Mouse (Mus musculus) adrenal gland (tissue): ENCODE data around the gene Abhd16a.

Source experiments
- intact Hi-C: fragments of 180-260 bp; cut with DNase I; formaldehyde crosslinking; loops from one replicate; pipeline ENCODE4 v1.15.1; 2025
- long read RNA-seq, 2 experiments: library from polyadenylated mRNA; unstranded; transcript quantifications; one replicate each; pipeline ENCODE4 v2.0.0; 2020; ENCODE audit warnings: borderline replicate concordance in 1 of 2; ENCODE audit not compliant: insufficient replicate concordance in 1 of 2

The Abhd16a gene
- long read RNA-seq, experiment 1, transcript Abhd16a-201 (20 exons, 1,945 nt): major isoform, 70 of 78 reads
- long read RNA-seq, experiment 1, partial matches to known transcripts: 1 of 78 reads
- long read RNA-seq, experiment 1, other reads (novel, unspliced or antisense): 5 of 78 reads
- long read RNA-seq, experiment 2, transcript Abhd16a-201 (20 exons, 1,945 nt): major isoform, 67 of 88 reads
- long read RNA-seq, experiment 2, partial matches to known transcripts: 10 of 88 reads
- long read RNA-seq, experiment 2, other reads (novel, unspliced or antisense): 10 of 88 reads

GRCm38 (mm10) chr17:35088825-35089644 lies at the start of gene Abhd16a:
Abhd16a (plus strand) TSS chr17:35089263.
- intact Hi-C loops: no loop called here

DNA sequence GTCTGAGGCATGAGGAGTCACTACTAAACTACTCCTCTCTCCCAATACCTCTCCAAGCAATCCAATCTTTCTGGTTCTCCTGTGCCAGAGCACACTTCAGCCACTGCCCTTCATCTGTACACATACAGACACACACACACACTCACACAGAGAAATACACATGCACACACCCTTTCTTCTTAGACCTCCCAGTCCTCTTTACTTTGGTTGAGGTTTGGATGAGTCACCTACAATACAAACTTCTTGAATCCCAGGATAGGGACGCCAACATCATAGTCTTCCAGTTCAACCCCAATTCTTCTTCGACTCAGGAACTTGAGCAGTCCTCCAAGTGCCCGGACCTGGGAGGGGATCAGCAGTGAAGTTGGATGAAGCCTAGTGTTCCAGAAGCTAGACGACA lies 45.3 kb upstream of the Abhd16a start:
- intact Hi-C loops: no loop called here

GRCm38 (mm10) chr17:35044904-35045806 lies 43.9 kb upstream of the Abhd16a start:
- intact Hi-C loops: no loop called here

GRCm38 (mm10) chr17:35045807-35046680 lies 43.0 kb upstream of the Abhd16a start:
- intact Hi-C loops: no loop called here

GRCm38 (mm10) chr17:35046681-35047455 lies 42.2 kb upstream of the Abhd16a start, which contains the start of gene Msh5:
Msh5 (minus strand) TSS chr17:35046745.
- intact Hi-C loops: no loop called here

- intact Hi-C loops: no loop called here
These were observed 41.4 kb upstream of the Abhd16a start for GRCm38 (mm10) chr17:35047688-35048087.

DNA sequence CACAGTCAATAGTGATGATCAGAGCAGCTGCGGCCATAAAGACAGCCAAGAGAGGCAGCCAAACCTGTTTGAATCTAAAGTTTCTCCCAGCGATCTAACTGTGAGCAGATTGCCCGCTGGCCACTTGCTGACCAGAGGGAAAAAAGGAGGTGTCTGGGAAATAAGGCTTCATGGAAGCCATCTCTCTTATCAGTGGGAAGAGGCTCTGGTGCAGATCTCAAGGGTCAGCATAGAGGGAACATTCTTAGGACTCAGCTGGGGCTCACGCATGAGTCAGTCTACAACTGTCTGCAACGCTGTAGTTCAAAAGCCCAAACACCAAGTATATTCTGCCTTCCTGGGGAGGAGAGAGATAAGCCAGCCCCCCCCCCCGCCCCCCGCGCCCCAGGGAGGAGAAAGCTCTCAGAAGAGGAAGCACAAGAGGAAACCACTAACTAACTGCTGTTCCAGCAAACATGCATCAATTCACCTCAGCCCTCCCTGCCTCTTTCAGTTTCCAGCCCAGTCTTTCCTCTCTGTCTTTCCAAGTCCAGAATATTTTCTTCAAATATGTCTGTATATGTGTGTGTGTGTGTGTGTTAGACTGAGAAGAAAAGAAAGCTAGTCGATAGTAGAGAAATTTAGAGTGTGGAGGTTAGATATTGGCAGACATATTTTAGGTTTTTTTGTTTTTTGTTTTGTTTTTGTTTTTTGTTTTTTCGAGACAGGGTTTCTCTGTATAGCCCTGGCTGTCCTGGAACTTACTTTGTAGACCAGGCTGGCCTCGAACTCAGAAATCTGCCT lies 40.7 kb upstream of the Abhd16a start:
- intact Hi-C loops: no loop called here

DNA sequence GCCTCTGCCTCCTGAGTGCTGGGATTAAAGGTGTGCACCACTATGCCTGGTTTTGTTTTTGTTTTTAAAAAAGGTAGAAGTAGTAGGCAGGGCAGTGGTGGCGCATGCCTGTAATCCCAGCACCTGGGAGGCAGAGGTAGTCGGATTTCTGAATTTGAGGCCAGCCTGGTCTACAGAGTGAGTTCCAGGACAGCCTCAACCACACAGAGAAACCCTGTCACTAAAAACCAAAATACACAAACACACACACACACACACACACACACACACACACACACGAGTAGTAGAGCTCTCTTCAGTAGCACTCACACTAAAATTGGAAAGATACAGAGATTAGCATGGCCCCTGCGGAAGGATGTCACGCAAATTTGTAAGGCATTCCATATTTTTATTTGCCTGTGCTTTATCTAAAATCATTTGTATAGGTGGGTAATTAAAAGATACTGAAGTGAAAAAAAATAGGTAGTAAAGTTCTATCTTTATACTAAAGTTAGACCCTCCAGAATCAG lies 40.1 kb upstream of the Abhd16a start:
- intact Hi-C loops: no loop called here

- intact Hi-C loops: no loop called here
These were observed 39.5 kb upstream of the Abhd16a start, which contains the start of gene Clic1 for GRCm38 (mm10) chr17:35049561-35050016. Clic1 (plus strand) TSS chr17:35049966.

GRCm38 (mm10) chr17:35050126-35050750 lies 38.8 kb upstream of the Abhd16a start:
- intact Hi-C loops: no loop called here

DNA sequence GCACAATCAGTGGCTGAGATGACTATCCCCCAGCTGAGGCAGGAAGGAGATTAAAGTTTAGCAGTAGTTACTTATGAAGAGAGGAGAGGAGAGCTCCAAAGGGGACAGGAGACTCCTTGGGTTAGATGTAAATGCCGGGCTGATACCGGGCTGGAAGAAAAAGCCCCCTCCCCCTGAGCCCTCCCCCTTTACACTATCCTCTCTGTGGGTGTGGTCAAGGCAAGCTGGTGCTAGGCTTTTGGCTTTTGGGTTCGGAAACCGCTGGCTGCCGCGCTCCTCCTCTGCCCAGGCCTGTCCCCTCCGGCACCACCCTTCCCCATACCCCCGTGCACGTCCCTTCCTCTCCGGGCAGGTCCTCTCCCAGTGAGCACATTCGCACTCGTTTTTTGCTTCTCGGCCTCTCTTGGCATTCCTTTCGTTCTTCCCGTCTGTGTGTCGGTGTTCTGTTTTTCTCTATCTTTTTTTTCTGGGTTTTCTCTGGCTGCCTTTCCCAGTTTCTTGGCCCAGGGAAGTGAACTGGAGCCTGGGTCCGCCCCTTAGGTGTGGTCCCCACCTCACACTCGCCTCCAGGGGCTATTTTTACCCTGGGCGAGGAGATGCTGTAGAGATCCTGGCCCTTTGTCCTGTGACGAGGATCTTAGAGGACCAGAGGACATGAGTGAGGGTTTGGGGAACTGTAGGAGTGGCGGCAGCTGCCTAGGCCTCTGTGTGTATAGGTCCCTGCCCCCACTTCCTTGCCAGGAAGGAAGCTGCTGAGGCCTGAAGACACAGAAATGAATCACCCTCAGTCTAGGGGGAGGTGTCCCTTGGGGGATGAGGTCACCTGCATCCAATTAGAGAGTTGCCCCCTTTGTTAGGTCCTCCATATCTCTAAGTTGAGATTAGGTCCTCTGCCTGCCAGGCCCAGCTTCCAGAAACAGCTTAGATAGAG lies 37.6 kb upstream of the Abhd16a start:
- intact Hi-C loops: no loop called here

- intact Hi-C loops: no loop called here
These were observed 36.7 kb upstream of the Abhd16a start for GRCm38 (mm10) chr17:35052271-35052798.

DNA sequence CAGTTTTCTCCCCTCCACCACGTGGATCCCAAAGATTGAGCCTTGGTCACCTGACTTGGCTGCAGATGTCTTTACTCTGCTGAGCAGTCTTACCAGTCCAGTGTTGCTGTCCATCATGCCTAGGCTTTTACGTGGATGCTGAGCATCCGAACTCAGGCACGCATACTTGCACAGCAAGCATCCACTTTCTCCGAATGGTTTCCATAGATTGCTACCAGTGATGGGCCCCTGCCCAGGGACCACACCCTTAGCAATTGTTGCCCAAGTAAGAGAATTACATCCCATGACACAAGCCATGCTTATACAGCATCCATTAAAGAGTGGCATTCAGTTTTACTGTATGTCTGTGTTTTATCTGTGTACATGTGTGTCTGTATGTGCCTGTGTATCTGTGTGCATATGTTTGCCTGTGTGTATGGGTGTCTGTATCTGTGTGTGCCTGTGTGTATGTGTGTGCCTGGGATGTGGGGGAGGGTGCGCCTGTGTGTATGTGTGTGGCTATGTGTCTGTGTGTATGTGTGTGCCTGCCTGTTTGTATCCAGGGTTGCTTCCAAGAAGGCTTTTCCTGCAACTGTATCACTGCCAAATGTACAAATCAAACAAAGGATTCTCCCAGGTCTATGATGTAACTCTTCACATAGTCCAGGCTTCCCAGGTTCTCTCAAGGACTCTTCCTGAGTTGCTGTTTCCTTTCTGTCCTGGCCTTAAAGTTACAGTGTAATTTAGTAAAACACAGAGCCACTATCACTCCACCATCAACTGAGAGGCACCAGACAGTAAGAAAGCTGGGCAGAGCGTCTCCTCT lies 33.2 kb upstream of the Abhd16a start:
- intact Hi-C loops: no loop called here

DNA sequence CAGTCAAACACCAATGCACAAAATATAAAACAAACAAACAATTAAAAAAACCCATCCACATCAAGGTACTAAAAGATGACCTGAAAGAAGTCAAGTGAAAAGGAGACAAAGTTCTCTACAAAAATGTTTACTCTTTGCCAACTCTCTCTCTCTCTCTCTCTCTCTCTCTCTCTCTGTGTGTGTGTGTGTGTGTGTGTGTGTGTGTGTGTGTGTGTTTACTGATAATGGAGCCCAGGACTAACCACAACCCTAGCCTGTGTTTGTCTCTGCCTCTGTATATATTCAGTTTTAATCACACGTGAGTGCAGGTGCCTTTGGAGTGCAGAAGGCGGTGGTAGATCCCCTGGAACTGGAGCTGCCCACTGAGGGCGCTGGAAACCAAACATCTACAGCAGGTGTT lies 32.0 kb upstream of the Abhd16a start:
- intact Hi-C loops: no loop called here

- intact Hi-C loops: no loop called here
These were observed 30.7 kb upstream of the Abhd16a start for GRCm38 (mm10) chr17:35058316-35058715.
